Mouse (Mus musculus): ENCODE data around the gene Tshz2.
"Not testable (repeated sequence)": the region's sequence is repeated elsewhere in the genome, so short reads cannot be mapped to it uniquely, and the experiment has no call there.

Gene Tshz2

GRCm38 (mm10) chr2:169760117-169760516 is 127.3 kb downstream of the Tshz2 start:
- DNase-seq = no peak

- no peak for DNase-seq
Observed at GRCm38 (mm10) chr2:169761726-169762125, 128.9 kb downstream of the Tshz2 start.

GRCm38 (mm10) chr2:169762301-169762700 is 129.5 kb downstream of the Tshz2 start:
- no peak for DNase-seq

GRCm38 (mm10) chr2:169763716-169764115 is 130.9 kb downstream of the Tshz2 start:
- DNase-seq = no peak

GRCm38 (mm10) chr2:169766247-169766646 is 133.4 kb downstream of the Tshz2 start:
- DNase-seq = no peak

- no peak for DNase-seq
Observed at GRCm38 (mm10) chr2:169767281-169767680, 134.5 kb downstream of the Tshz2 start.

- no peak for DNase-seq
Observed at GRCm38 (mm10) chr2:169775078-169775477, 142.3 kb downstream of the Tshz2 start.

- no peak for DNase-seq
Observed at GRCm38 (mm10) chr2:169777242-169777641, 144.4 kb downstream of the Tshz2 start.

- DNase-seq = no peak
Observed at GRCm38 (mm10) chr2:169777764-169778163, 145.0 kb downstream of the Tshz2 start.

- DNase-seq = no peak
Observed at GRCm38 (mm10) chr2:169778740-169779345, 146.0 kb downstream of the Tshz2 start.

- not testable (repeated sequence) for DNase-seq
Observed at GRCm38 (mm10) chr2:169781671-169782070, 148.9 kb downstream of the Tshz2 start.

GRCm38 (mm10) chr2:169782874-169783680 is 150.3 kb downstream of the Tshz2 start:
- no peak for DNase-seq

GRCm38 (mm10) chr2:169783681-169784033 is 150.8 kb downstream of the Tshz2 start:
- no peak for DNase-seq

GRCm38 (mm10) chr2:169787381-169787780 is 154.6 kb downstream of the Tshz2 start:
- no peak for DNase-seq

GRCm38 (mm10) chr2:169787906-169788305 is 155.1 kb downstream of the Tshz2 start:
- no peak for DNase-seq

- DNase-seq = peak in 1 of 2 experiments; percentile 28
Observed at GRCm38 (mm10) chr2:169790439-169791131, 157.8 kb downstream of the Tshz2 start.

- no peak for DNase-seq
Observed at GRCm38 (mm10) chr2:169792706-169793105, 159.9 kb downstream of the Tshz2 start.

GRCm38 (mm10) chr2:169802241-169802640 is 169.4 kb downstream of the Tshz2 start:
- DNase-seq = no peak

- no peak for DNase-seq
Observed at GRCm38 (mm10) chr2:169804380-169804779, 171.6 kb downstream of the Tshz2 start.

GRCm38 (mm10) chr2:169805545-169805944 is 172.7 kb downstream of the Tshz2 start:
- no peak for DNase-seq

- no peak for DNase-seq
Observed at GRCm38 (mm10) chr2:169811589-169811988, 178.8 kb downstream of the Tshz2 start.

- no peak for DNase-seq
Observed at GRCm38 (mm10) chr2:169812055-169812454, 179.2 kb downstream of the Tshz2 start.

- no peak for DNase-seq
Observed at GRCm38 (mm10) chr2:169812940-169813339, 180.1 kb downstream of the Tshz2 start.

GRCm38 (mm10) chr2:169814351-169814750 is 181.5 kb downstream of the Tshz2 start:
- DNase-seq = no peak

Measured in spleen, adult 18-20 months (tissue).